Mouse (Mus musculus): Measurements from ENCODE around the gene Lce1a1. TPM values are rescaled to one million over a fixed set of nuclear protein-coding genes. Genes with fewer than 3 reads are reported as not detected.
"Not testable (repeated sequence)": the region's sequence is repeated elsewhere in the genome, so short reads cannot be mapped to it uniquely, and the experiment has no call there.

Lce1a1 gene
- polyA plus RNA-seq (2012; rRNA removed) (not detected in 2 replicates), polyA plus RNA-seq (2014; fragmentation: Nextera tagmentation; extraction: Ambion mirVana) (not detected in 2 replicates)

- Histone ChIP-seq H3K27me3 (ENCODE audit: control insufficient read depth, insufficient read depth, low read length) (no peaks in the 10 kb centered on the region), H3K4me2 (replicated peaks; ENCODE audit: low read depth, low read length, severe bottlenecking) (no peak within 1 kb of the TSS), H3K36me3 (ENCODE audit: control insufficient read depth, insufficient read depth, low read length) (no peaks in the 10 kb centered on the region), H3K4me1 (ENCODE audit: control insufficient read depth, insufficient read depth, low read length) (no peaks in the 10 kb centered on the region), H3K9me3 (ENCODE audit: control insufficient read depth, low read length) (no peaks in the 10 kb centered on the region), H3K27ac (replicated peaks; ENCODE audit: low read depth, low read length) (no peak within 1 kb of the TSS), H3K9ac (ENCODE audit: low read depth, low read length, severe bottlenecking) (no peak within 1 kb of the TSS), H3K4me3 (replicated peaks; ENCODE audit: low read length) (no peak within 1 kb of the TSS)
- no peak for ATAC-seq (ENCODE audit: low FRiP score, low read depth)
- DNase-seq (ENCODE audit: low spot score): no peak
- TF ChIP-seq POLR2A (IDR thresholded peaks at IDR 0.05; ENCODE audit: borderline replicate concordance, extremely low read depth, insufficient read depth, insufficient read length): no peak
- WGBS: 79% methylated on average over 1 of the region's 1 CpGs
Measured at GRCm38 (mm10) chr3:92648207-92648606, at the start of gene Lce1a1. Gene Lce1a1, minus strand, starts transcription at chr3:92648307.

GRCm38 (mm10) chr3:92694613-92695012, 46.5 kb upstream of the Lce1a1 start:
- H3K4me2 ChIP-seq (replicated peaks; ENCODE audit: low read depth, low read length, severe bottlenecking): no peak overlapping the region
- H3K9me3 ChIP-seq (ENCODE audit: control insufficient read depth, low read length): no peaks in the 10 kb centered on the region
- H3K27me3 ChIP-seq (ENCODE audit: control insufficient read depth, insufficient read depth, low read length): no peaks in the 10 kb centered on the region
- ATAC-seq (ENCODE audit: low FRiP score, low read depth) (no peak), DNase-seq (ENCODE audit: low spot score) (no peak)
- no peak overlapping the region for H3K4me3 ChIP-seq (replicated peaks; ENCODE audit: low read length)
- no peaks in the 10 kb centered on the region for H3K36me3 ChIP-seq (ENCODE audit: control insufficient read depth, insufficient read depth, low read length)
- H3K4me1 ChIP-seq (ENCODE audit: control insufficient read depth, insufficient read depth, low read length): no peaks in the 10 kb centered on the region
- WGBS: 43% methylated on average over 1 of the region's 1 CpGs
- H3K27ac ChIP-seq (replicated peaks; ENCODE audit: low read depth, low read length): no peak overlapping the region
- no peak overlapping the region for H3K9ac ChIP-seq (ENCODE audit: low read depth, low read length, severe bottlenecking)
- TF ChIP-seq POLR2A (IDR thresholded peaks at IDR 0.05; ENCODE audit: borderline replicate concordance, extremely low read depth, insufficient read depth, insufficient read length): no peak

GRCm38 (mm10) chr3:92691688-92692087, 43.6 kb upstream of the Lce1a1 start:
- H3K4me1 ChIP-seq (ENCODE audit: control insufficient read depth, insufficient read depth, low read length): no peaks in the 10 kb centered on the region
- no peak for ATAC-seq (ENCODE audit: low FRiP score, low read depth)

GRCm38 (mm10) chr3:92689154-92689553, 41.0 kb upstream of the Lce1a1 start:
- H3K27ac ChIP-seq (replicated peaks; ENCODE audit: low read depth, low read length); H3K36me3 ChIP-seq (ENCODE audit: control insufficient read depth, insufficient read depth, low read length); H3K4me3 ChIP-seq (replicated peaks; ENCODE audit: low read length); H3K9me3 ChIP-seq (ENCODE audit: control insufficient read depth, low read length); H3K27me3 ChIP-seq (ENCODE audit: control insufficient read depth, insufficient read depth, low read length); H3K4me1 ChIP-seq (ENCODE audit: control insufficient read depth, insufficient read depth, low read length); H3K4me2 ChIP-seq (replicated peaks; ENCODE audit: low read depth, low read length, severe bottlenecking); DNase-seq (ENCODE audit: low spot score); H3K9ac ChIP-seq (ENCODE audit: low read depth, low read length, severe bottlenecking); ATAC-seq (ENCODE audit: low FRiP score, low read depth): not testable (repeated sequence)
- WGBS: 72% methylated on average over 16 of the region's 16 CpGs

More at GRCm38 (mm10) chr3:92691688-92692087, 43.6 kb upstream of the Lce1a1 start:
- Histone ChIP-seq H3K9me3 (ENCODE audit: control insufficient read depth, low read length) (no peaks in the 10 kb centered on the region), H3K27ac (replicated peaks; ENCODE audit: low read depth, low read length) (no peak overlapping the region), H3K9ac (ENCODE audit: low read depth, low read length, severe bottlenecking) (no peak overlapping the region), H3K36me3 (ENCODE audit: control insufficient read depth, insufficient read depth, low read length) (no peaks in the 10 kb centered on the region), H3K4me2 (replicated peaks; ENCODE audit: low read depth, low read length, severe bottlenecking) (no peak overlapping the region), H3K4me3 (replicated peaks; ENCODE audit: low read length) (no peak overlapping the region), H3K27me3 (ENCODE audit: control insufficient read depth, insufficient read depth, low read length) (no peaks in the 10 kb centered on the region)
- TF ChIP-seq POLR2A (IDR thresholded peaks at IDR 0.05; ENCODE audit: borderline replicate concordance, extremely low read depth, insufficient read depth, insufficient read length): no peak
- no peak for DNase-seq (ENCODE audit: low spot score)

DNA sequence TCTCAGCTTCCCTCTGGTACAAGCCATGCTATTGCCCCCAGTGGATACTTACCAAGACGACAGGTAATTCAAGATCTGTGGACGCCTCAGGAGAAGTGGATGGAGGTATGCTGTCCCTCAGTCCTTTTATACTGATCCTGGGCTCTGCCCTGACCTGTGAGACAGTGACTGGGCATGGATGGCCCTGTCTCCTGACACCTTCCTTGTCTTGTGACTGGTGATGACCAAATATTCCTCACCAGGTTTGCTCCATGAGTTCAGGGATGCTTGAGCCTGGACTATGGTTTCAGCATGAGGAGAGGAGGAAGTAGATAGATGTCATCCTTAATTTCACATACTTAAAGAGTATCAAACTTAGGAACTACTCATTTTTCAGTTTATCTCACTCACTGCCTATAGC, 39.0 kb upstream of the Lce1a1 start, which contains the start of gene Lce1d:
Lce1d (minus strand) TSS at position 101 of the 400 bp plus-strand sequence.
- no peaks in the 10 kb centered on the region for H3K4me1 ChIP-seq (ENCODE audit: control insufficient read depth, insufficient read depth, low read length)
- WGBS: 64% methylated on average over 2 of the region's 2 CpGs
- H3K27me3 ChIP-seq (ENCODE audit: control insufficient read depth, insufficient read depth, low read length): no peaks in the 10 kb centered on the region
- H3K36me3 ChIP-seq (ENCODE audit: control insufficient read depth, insufficient read depth, low read length): no peaks in the 10 kb centered on the region
- H3K4me3 ChIP-seq (replicated peaks; ENCODE audit: low read length): no peak within 1 kb of the TSS
- H3K9ac ChIP-seq (ENCODE audit: low read depth, low read length, severe bottlenecking): no peak within 1 kb of the TSS
- H3K4me2 ChIP-seq (replicated peaks; ENCODE audit: low read depth, low read length, severe bottlenecking): no peak within 1 kb of the TSS
- DNase-seq (ENCODE audit: low spot score): no peak
- no peak for ATAC-seq (ENCODE audit: low FRiP score, low read depth)
- TF ChIP-seq POLR2A (IDR thresholded peaks at IDR 0.05; ENCODE audit: borderline replicate concordance, extremely low read depth, insufficient read depth, insufficient read length): no peak
- H3K9me3 ChIP-seq (ENCODE audit: control insufficient read depth, low read length): no peaks in the 10 kb centered on the region
- H3K27ac ChIP-seq (replicated peaks; ENCODE audit: low read depth, low read length): no peak within 1 kb of the TSS

GRCm38 (mm10) chr3:92678947-92679346, 30.8 kb upstream of the Lce1a1 start, which contains the start of gene Lce1c:
Gene Lce1c, plus strand, starts transcription at chr3:92679247.
- TF ChIP-seq POLR2A (IDR thresholded peaks at IDR 0.05; ENCODE audit: borderline replicate concordance, extremely low read depth, insufficient read depth, insufficient read length): no peak
- DNase-seq (ENCODE audit: low spot score) (no peak), ATAC-seq (ENCODE audit: low FRiP score, low read depth) (no peak)
- Histone ChIP-seq H3K4me2 (replicated peaks; ENCODE audit: low read depth, low read length, severe bottlenecking) (no peak within 1 kb of the TSS), H3K4me1 (ENCODE audit: control insufficient read depth, insufficient read depth, low read length) (no peaks in the 10 kb centered on the region), H3K27ac (replicated peaks; ENCODE audit: low read depth, low read length) (no peak within 1 kb of the TSS), H3K27me3 (ENCODE audit: control insufficient read depth, insufficient read depth, low read length) (no peaks in the 10 kb centered on the region), H3K9ac (ENCODE audit: low read depth, low read length, severe bottlenecking) (no peak within 1 kb of the TSS), H3K36me3 (ENCODE audit: control insufficient read depth, insufficient read depth, low read length) (no peaks in the 10 kb centered on the region), H3K4me3 (replicated peaks; ENCODE audit: low read length) (no peak within 1 kb of the TSS), H3K9me3 (ENCODE audit: control insufficient read depth, low read length) (no peaks in the 10 kb centered on the region)
- WGBS: 94% methylated on average over 4 of the region's 4 CpGs

Measured in limb, embryonic 14.5 days (tissue).